Mouse (Mus musculus) kidney, adult 2 months (tissue): Measurements from ENCODE around the gene Anxa9. TPM values are rescaled to one million over a fixed set of nuclear protein-coding genes. Genes with fewer than 3 reads are reported as not detected.

Source experiments
- DNase-seq: peaks from one replicate; pipeline ENCODE4 v3.0.0; 2021
- H3K27ac ChIP-seq: fragments of 200-500 bp; 2 replicates; pipeline ENCODE4 v1.5.1; 2012; ENCODE audit warnings: low read depth, low read length, control low read depth, inconsistent platforms; ENCODE audit not compliant: insufficient read depth
- H3K27me3 ChIP-seq: fragments of 200-500 bp; replicated peaks from 2 replicates; pipeline ENCODE4 v1.6.1; 2012; ENCODE audit warnings: mild to moderate bottlenecking, moderate library complexity, low read length, inconsistent platforms; ENCODE audit not compliant: control insufficient read depth, insufficient read depth
- H3K36me3 ChIP-seq: fragments of 200-500 bp; 2 replicates; pipeline ENCODE4 v1.6.1; 2012; ENCODE audit warnings: mild to moderate bottlenecking, moderate library complexity, low read length, inconsistent platforms; ENCODE audit not compliant: control insufficient read depth, insufficient read depth
- H3K4me1 ChIP-seq: fragments of 200-500 bp; 2 replicates; pipeline ENCODE4 v1.6.1; 2011; ENCODE audit warnings: low read length; ENCODE audit not compliant: control insufficient read depth, insufficient read depth
- H3K4me3 ChIP-seq: fragments of 200-500 bp; 2 replicates; pipeline ENCODE4 v1.5.1; 2011; ENCODE audit warnings: mild to moderate bottlenecking, low read depth, low read length, control low read depth; ENCODE audit not compliant: insufficient read depth
- CTCF ChIP-seq: fragments of 200-500 bp; conservative IDR thresholded peaks from 2 replicates; pipeline ENCODE4 v1.5.1; 2011; ENCODE audit warnings: low read depth, mild to moderate bottlenecking, control low read depth, low read length, moderate library complexity, mixed read lengths; ENCODE audit not compliant: insufficient read depth, insufficient read length
- POLR2A ChIP-seq: fragments of 200-500 bp; IDR thresholded peaks from one replicate; pipeline ENCODE4 v1.6.1; 2011; ENCODE audit warnings: low read depth, low read length, control low read depth
- WGBS: fragments of 180-500 bp; shearing (Covaris S2); methylation state at CpG from one replicate; pipeline ENCODE4 v1.1.7; 2018; 5-methylcytosine and 5-hydroxymethylcytosine counted together
- polyA plus RNA-seq: library from polyadenylated mRNA; depleted of rRNA; stranded (reverse); fragments of >200 nt; gene quantifications from 2 replicates; pipeline ENCODE4 v1.2.3, GENCODE M21; 2012

The Anxa9 gene
- polyA plus RNA-seq, 1 experiment: 5.6 TPM

DNA sequence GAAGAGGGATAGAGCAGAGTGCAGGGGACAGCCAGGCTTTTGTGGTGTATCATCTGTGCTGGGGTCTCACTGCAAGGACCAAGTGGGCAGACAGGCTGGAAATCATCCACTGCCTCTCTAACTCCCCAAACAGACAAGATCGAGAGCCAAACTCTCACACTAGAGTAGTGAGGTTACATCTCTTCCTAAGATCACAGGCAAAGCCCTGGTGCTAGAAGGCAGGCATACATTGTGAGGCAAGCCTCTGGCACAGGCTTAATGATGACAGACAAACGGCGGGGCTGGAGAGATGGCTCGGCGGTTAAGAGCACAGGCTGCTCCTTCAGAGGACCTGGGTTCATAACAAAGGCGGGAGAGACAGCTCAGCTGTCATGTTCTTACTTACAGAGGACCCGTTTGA, 6.5 kb upstream of the Anxa9 start:
- no peak overlapping the region for H3K4me3 ChIP-seq
- H3K27me3 ChIP-seq: no peaks in the 10 kb centered on the region
- WGBS: 81% methylated on average over 7 of the region's 7 CpGs
- TF ChIP-seq CTCF: no peak
- TF ChIP-seq POLR2A: no peak
- H3K4me1 ChIP-seq: peaks cover 19% of the 10 kb centered on the region
- DNase-seq: no peak
- no peaks in the 10 kb centered on the region for H3K36me3 ChIP-seq
- H3K27ac ChIP-seq: no peak overlapping the region

DNA sequence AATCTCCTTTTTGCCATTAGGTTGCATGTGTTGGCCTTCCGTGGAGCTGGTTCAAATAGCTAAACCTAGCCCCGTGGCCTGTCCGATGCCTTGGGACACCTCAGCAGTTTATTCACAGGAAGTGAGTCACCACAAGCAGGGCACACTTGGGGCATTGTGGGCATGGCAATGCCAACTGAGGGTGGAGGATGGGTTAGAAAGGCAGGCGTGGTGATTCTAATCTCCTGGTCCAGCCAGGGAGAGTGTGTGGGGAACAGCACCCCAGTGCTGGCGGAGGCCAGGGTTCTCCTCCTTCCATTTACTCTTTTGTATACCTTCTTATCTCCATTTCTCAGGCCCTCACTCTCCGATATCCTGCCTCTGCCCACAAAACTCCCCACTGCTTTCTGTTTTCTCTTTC, 5.6 kb upstream of the Anxa9 start:
- peaks cover 13% of the 10 kb centered on the region for H3K4me1 ChIP-seq
- TF ChIP-seq POLR2A: no peak
- TF ChIP-seq CTCF: no peak
- WGBS: 68% methylated on average over 6 of the region's 6 CpGs
- H3K4me3 ChIP-seq: no peak overlapping the region
- no peaks in the 10 kb centered on the region for H3K27me3 ChIP-seq
- H3K27ac ChIP-seq: no peak overlapping the region
- no peak for DNase-seq
- H3K36me3 ChIP-seq: no peaks in the 10 kb centered on the region

DNA sequence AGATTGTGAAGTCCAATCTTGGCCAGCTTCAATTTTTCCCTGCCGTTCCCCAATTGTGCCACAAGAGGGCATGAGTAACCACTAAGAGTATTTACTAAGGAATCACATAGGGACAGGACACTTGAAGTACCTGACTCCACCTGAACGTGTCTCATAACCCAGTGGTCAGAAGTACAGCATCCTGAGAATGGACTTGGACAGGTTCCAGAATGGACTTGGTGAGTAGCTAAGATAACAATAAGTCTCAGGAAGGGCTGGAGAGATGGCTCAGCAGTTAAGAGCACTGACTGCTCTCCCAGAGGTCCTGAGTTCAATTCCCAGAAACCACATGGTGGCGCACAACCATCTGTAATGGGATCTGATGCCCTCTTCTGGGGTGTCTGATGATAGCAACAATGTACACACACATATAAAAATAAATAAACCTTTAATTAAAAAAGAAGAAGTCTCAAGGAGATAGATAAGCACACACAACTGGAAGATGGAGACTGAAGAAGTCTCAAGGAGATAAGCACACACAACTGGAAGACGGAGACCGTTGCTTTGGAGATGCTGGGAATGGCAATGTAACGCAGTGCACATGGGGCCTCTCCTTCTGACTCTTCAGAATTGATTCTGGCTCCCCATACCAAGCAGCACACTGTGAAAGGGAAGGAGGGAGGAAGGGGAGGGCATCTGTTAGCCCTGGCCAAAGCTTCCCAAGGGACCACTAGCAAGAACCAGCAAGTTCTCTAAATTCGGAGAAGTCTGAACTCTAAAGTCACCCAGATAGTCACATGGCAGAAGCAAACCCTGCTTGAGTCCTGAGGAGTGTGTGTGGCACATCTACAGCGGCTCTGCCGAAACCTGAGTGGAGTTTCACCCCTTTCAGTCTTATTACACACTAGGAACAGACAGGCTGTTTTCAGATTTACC, 4.2 kb upstream of the Anxa9 start:
- Histone ChIP-seq H3K27ac (no peak overlapping the region), H3K27me3 (no peaks in the 10 kb centered on the region), H3K4me1 (peaks cover 3% of the 10 kb centered on the region; the same call in 1 of the 2 replicates), H3K36me3 (no peaks in the 10 kb centered on the region), H3K4me3 (no peak overlapping the region)
- DNase-seq: peak; percentile 90
- 64% methylated on average over 9 of the region's 9 CpGs for WGBS
- no peak for TF ChIP-seq POLR2A
- TF ChIP-seq CTCF: peak; percentile 40

DNA sequence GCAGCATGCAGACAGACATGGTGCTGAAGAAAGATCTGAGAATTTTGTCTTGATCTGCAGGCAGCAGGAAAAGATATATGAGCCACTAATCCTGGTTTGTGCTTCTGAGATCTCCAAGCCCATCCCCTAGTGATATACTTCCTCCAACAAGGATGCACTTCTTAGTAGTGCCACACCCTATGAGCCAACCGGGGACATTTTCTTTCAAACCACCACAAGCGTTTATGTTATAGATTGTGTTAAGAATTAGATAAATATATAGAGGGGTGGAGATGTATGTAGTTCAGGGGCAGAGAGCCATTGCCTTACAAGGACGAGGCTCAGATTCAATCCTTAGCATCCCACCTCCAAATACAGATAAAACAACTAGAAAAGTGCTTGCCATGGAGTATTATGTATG, 3.5 kb upstream of the Anxa9 start:
- Histone ChIP-seq H3K27me3 (no peaks in the 10 kb centered on the region), H3K27ac (no peak overlapping the region), H3K4me1 (no peaks in the 10 kb centered on the region; the same call in 1 of the 2 replicates), H3K36me3 (no peaks in the 10 kb centered on the region), H3K4me3 (no peak overlapping the region)
- 60% methylated on average over 3 of the region's 3 CpGs for WGBS
- TF ChIP-seq POLR2A (no peak), CTCF (no peak)
- no peak for DNase-seq

DNA sequence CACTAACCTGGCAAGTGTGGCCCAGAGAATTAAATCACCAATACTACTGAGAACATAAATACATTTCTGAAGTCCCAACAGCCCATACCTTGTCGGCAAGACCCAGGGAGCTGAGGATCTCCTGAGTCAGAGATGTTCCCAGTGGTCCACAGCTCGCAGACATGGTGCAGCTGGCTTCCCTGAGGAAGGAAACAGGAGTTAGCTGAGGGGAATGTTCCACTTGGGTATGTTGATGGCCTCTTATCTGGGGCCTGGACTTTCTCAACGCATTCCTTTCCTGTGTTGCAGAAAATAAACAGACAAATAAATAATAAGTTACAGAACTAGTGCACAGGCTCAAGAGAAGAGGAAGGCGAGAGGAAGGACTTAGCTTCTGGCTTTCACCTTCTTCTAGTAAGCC, 732 bp downstream of the Anxa9 start:
- TF ChIP-seq CTCF (no peak), POLR2A (no peak)
- 61% methylated on average over 4 of the region's 4 CpGs for WGBS
- no peaks in the 10 kb centered on the region for H3K4me1 ChIP-seq
- no peaks in the 10 kb centered on the region for H3K27me3 ChIP-seq
- no peak overlapping the region for H3K4me3 ChIP-seq
- H3K27ac ChIP-seq: peak overlapping the region; percentile 42
- DNase-seq: no peak
- no peaks in the 10 kb centered on the region for H3K36me3 ChIP-seq

DNA sequence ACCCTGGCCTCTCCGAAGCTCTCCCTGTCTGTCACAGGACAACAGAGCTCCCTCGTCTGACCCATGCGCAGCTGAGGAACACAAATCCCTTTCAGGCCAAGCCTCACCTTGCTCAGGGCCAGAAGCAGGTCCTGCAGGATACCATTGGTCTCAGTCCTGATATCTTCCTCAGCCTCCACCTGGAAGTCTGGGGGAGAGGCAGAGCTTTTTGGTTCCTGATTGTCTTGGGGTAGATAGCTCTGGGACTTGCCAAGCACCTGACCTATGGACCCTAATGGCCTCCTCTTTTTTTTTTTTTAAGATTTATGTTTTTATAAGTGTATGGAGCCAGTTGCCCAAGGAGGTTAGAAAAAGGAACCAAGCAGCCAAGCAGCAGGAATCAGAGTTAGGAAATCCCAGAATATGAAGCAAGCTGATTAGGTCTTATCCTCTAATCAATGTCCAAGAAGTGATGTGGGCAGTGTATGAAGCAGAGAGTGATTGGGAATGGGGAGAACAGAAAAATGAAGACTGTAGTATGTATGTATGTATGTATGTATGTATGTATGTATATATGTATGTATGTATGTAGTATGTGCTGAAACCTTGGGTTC, 5.7 kb downstream of the Anxa9 start:
- Histone ChIP-seq H3K27me3 (no peaks in the 10 kb centered on the region), H3K27ac (no peak overlapping the region)
- 86% methylated on average over 3 of the region's 3 CpGs for WGBS

DNA sequence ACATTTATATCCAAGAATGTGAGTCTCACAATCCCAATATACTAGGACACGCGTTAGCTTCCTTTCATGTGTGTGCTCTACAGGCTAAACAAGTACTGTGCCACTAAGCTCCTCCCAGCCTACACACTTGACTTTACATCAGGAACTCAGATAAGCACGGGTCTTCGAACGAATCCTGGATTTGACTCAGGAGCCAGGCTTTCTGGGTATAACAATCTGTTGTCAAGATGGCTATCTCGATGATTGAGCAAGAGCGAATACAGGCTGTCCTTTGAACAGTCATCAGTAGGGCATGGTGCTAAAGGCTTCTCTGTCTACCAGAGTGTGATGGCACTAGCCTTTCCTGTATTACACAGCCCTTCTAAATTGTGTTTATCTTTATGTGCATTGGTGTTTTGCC, 9.0 kb downstream of the Anxa9 start:
- Histone ChIP-seq H3K27me3 (no peaks in the 10 kb centered on the region), H3K27ac (no peak overlapping the region), H3K4me1 (peaks cover 34% of the 10 kb centered on the region), H3K36me3 (no peaks in the 10 kb centered on the region; the same call in 1 of the 2 replicates), H3K4me3 (no peak overlapping the region)
- no peak for TF ChIP-seq POLR2A
- no peak for TF ChIP-seq CTCF
- 83% methylated on average over 7 of the region's 7 CpGs for WGBS
- DNase-seq: no peak

More for the DNA sequence above, 5.7 kb downstream of the Anxa9 start:
- Histone ChIP-seq H3K4me1 (peaks cover 4% of the 10 kb centered on the region), H3K4me3 (no peak overlapping the region), H3K36me3 (no peaks in the 10 kb centered on the region)
- TF ChIP-seq CTCF (no peak), POLR2A (no peak)
- DNase-seq: no peak
